Mouse (Mus musculus) cerebellum, postnatal 14 days (tissue): ENCODE results near the gene Hpca.

Experiments used
- DNase-seq, 2 experiments: peaks; one replicate each; pipeline ENCODE4 v3.0.0; 2021; ENCODE audit warnings: mixed read lengths in 2 of 2

Gene Hpca

DNA sequence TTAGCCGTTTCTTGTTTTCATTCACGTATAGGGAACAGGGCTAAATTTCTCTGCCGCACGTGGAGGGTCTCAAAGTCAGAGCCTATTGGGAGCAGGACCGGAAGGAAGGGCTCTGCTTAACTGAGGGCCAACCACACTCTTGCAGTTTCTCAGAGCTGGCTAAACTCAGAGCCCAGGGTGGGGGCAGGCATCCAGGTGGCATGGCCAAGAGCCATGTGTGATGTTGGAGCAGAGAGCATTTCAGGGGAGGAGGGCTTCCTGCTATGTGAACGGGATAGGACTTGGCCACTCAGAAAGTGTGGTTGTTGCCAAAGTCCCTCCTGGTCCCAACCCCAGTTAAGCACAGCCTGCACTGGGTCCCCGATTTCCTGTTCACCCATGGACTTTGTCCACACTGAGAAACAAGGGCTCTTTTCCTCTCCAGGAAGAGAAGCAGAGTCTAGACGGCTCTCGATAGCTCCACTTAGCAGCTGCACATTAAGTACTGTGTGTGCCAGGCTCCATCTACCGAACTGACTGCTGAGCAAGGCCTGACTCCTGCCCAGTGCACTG, 14.4 kb downstream of the Hpca start:
- peak in 1 of 2 experiments; percentile 59 for DNase-seq

GRCm38 (mm10) chr4:129106073-129106472, 15.8 kb downstream of the Hpca start:
- no peak for DNase-seq

DNA sequence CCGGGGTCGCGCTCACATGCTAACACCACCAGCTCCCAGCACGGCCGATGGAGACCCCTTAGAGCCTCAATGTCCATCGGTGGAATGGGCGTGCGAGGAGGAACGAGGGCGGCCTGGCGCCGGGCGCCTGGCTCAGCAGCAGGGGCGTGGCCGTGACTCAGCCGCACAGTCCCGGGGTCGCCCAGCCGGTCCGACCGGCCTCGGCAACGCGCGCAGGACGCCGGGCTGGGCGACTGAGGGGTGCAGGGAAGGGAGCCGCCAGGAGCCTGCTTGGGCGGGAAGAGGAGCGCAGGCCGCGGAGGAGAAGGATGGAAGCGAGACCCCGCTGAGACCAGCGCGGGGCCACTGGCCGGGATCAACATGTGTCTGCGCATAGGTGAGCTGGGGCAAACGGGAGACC, 16.5 kb downstream of the Hpca start, which contains the start of gene Tmem54:
Tmem54 (plus strand) TSS at position 193 of the 400 bp plus-strand sequence.
- DNase-seq, result no peak

DNA sequence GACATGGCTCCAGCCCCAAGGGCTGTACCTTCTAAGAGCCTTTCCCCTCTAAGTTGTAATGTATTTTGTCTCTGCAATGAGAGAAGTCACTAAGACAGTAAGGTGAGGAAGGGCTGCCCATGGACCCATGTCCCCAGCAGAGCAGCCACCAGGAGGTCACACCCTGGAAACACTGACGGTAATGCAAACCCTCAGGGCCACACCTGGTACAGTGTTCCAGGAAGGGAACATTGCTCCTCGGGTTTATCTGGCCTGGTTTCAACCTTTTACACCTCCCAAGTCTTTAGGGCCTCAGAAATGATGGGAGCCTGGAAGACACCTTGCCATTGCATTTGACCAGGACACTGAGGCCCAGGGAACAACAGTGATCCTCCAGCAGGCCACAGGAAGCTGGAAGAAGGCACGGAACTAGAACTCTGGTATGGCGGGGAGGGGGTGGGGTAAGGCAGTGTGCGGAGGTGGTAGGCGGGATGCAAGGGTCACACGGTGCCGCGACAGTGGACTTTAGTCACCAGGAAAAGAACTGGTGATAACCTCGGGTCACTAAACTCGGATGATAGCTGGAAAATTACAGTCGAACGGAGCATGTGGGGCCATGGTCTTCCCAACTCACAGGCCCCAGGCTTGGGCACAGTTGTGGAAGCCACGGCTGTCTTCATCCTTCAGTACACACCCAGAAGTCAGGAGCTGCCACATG, 19.6 kb downstream of the Hpca start:
- DNase-seq, result no peak

DNA sequence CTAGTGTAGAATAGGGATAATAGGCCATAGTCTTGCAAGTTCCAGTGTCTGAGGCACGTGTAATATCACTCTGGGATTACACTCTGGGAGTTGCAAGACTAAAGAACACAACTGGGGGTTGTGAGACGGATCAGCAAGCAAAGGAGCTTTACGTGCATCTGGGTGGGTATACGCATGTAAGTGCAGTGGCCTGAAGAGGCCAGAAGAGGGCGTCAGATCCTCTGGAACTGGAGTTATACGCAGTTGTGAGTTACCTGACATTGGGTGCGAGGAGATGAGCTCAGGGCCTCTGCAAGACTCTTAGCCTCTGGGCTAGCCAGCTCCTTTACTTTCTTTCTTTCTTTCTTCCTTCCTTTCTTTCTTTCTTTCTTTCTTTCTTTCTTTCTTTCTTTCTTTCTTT, 24.8 kb downstream of the Hpca start:
- no peak for DNase-seq

GRCm38 (mm10) chr4:129095276-129095675, 26.6 kb downstream of the Hpca start:
- peak in 1 of 2 experiments; percentile 35 for DNase-seq

GRCm38 (mm10) chr4:129087850-129088249, 34.0 kb downstream of the Hpca start:
- DNase-seq, result no peak

DNA sequence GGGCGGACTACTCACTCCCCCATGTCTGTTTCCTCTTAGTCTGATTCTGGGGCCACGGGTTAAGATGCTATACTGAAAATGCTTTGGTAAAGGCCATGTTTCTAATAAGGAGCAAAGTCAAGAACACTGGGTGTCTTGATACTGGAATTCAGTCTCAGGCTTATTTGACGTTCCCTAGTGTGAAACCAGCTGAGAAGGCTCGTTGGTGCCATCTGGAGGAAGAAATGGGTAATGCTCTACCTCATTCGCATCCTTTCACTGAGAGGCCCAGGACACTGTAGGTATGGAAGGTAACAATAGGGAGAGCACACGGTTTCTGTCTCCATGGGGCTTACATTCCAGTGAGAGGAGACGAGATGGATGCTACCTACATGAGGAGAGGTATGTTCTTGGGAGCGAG, 35.8 kb downstream of the Hpca start:
- DNase-seq, result peak; percentile 88 to 89

DNA sequence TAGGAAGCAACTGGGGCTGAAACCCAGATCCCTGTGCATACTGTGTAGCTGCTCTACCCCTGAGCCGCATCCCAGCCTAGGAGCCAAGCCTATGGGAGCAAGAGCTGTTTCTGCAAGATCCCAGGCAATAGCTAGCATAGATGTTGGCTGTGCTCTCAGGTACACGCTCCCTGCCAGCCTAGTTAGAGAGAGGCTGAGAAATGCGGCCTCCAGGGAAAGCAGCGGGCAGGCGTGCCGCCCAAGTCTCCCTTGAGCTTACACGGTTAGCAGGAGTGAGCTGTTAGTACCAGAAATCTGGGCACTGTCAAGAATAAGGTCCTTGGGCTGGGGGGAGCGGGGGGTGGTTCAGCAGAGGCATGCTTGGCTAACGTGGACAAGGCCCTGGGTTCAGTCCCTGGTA, 36.9 kb downstream of the Hpca start:
- no peak for DNase-seq

DNA sequence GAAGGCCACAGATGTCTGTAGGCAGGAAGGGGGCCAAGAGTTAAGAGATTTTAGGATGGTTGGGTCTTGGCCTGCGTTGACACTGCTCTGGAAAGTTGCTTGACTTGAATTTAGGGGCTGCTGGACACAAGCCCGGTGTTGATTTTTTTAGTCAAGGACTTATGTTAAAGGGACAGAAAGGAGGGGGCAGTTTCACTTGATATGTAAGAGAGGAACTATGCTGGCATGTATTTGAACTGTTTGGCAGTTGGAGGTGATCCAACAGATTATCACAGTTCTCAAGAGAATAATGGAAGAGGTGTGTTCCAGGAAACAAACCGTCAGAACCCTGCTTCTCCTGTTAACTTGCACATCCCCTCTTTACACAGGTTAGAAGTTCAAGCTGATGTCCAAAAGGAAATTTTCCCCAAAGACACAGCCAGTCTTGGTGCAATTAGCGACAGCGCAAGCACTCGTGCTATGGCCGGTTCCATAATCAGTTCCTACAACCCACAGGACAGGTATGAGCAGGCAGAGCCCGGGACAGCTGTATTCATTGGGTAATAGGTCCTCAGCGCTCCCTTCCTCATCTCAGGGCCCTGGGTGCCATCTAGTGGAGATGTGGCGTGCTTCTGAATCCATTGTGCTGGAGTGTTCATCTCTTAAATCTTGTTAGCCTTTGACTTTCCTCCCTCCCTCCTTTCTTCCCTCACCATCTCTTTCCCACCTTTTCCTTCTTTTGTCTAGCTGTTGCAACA, 39.3 kb downstream of the Hpca start:
- peak; percentile 82 to 85 for DNase-seq

DNA sequence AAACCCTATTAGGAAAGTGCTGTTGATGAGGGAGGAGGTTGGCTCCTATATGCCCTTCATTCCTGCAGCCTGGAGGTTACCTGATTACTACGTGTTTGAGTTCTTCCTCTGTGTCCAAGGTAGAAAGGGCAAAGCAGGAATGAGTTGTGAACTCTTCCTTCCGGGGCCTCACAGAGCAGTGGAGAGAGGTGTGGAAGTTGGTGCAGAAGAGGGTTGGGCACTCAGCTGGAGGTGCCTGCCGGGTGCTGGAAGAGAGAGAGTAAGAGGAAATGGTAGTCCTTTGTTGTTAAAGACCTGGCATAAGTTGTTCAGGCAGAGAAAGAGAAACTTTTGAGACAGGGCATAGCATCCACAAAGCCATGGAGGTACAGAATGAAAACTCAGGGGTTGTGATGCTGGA, 39.9 kb downstream of the Hpca start:
- DNase-seq, result no peak

GRCm38 (mm10) chr4:129081512-129081911, 40.3 kb downstream of the Hpca start:
- DNase-seq, result peak in 1 of 2 experiments; percentile 48

GRCm38 (mm10) chr4:129081041-129081440, 40.8 kb downstream of the Hpca start:
- peak; percentile 79 to 87 for DNase-seq

GRCm38 (mm10) chr4:129079126-129079525, 42.7 kb downstream of the Hpca start:
- DNase-seq, result no peak

DNA sequence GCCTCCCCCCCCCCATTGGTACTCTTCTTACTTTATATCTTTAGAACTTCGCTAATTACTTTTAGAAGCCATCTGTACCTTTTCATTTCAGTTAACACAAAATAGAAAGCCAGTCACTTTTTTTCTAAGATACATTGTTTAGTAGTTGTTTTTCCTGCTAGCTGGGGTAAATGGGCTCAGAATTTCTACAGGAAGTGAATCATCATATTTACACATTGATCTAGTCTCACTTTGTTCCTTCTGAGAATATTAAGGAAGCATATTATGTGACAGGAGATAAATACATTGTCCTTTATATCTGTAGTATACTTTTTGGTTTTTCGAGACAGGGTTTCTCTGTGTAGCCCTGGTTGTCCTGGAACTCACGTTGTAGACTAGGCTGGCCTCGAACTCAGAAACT, 53.0 kb downstream of the Hpca start:
- DNase-seq, result no peak

DNA sequence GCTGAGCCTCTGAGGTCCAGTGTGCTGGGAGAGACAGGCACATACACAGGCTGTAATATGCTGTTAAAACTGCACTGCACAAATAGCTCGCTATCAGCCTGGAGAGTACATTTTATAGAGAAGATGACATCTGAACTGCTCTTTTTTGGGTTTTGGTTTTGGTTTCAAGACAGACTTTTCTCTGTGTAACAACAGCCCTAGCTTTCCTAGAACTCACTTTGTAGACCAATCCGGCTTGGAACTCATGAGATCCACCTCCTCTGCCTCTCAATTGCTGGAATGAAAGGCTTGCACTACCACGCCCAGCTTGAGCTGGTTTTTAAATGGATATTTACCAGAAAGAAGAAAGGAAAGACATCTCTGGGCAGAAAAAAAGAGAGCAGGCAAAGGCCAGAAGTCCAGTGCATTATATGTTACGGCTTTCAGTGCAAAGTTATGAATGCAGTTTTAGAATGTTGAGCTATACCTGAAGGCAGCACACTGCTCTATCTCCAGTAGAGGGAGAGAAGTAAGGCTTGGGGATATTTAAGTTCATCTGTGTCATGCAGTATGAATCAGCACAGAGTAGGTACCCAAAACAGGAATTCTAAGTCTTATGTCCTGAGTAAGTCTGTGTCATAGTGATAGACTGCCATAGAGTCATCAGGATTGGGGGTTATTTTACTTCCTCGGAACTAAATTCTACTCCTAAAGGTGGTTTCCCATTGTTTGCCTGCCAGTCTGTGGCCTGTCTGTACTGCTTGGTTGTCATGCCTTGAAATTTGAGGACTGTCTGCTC, 54.0 kb downstream of the Hpca start:
- no peak for DNase-seq

DNA sequence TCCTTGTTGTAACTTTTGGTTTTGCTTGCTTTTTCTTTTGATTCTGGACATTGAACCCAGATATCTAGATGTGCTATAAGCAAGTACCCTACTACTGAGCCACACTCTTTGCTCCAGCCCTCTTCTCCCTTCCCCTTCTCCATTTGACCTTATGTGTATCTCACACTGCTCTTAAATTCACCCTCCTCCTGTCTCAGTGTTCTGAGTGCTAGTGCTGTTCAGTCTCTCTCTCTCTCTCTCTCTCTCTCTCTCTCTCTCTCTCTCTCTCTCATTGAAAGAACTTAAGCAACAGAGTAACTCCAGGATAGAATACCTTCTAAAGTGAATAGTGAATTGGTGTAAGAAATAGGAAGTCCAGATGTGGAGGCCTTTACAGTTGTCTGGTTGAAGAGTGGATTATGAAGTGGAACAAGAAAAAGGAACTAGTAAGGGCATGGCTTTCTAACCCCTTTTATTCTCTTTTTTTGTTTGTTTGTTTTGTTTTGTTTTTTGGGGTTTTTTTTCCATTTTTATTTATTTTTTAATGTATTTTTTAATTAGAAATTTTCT, 56.1 kb downstream of the Hpca start:
- no peak for DNase-seq

DNA sequence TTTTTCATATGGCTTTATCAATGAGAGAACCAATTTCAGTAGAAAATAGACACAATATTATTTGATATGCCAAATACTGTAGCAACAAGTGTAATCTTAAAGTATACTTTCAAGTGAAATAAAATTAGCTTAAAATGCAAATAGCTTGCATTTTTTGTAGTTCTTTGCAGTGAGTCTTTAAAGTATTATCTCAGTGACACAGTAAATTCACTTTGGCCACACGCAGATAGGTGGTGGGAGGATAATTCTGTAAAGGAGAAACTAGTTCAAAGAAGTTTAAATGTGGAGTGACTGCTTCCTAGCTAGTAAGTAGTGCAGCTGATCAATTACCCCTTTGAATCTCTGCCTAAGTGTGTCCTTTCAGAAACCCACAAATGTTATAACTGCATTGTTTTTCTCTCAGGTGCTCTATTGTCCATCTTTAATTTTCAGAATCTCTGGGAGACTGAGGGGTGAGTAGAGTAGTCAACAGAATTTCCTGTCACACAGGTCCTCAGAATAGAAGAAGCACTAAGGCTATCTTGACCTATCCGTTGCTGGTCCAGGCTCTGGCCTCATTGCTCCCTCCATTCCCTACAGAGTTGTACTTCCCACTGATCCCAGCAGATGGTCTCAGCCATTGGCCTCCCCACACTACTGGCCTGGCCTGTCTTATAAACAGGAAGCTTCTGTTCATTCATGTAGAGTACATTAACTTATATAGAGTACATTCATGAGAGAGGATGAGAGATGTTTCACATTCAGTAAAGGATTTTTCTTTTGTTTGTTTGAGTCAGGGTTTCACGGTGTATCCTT, 59.4 kb downstream of the Hpca start:
- DNase-seq, result peak in 1 of 2 experiments; percentile 40
